In the genomic region with DNA sequence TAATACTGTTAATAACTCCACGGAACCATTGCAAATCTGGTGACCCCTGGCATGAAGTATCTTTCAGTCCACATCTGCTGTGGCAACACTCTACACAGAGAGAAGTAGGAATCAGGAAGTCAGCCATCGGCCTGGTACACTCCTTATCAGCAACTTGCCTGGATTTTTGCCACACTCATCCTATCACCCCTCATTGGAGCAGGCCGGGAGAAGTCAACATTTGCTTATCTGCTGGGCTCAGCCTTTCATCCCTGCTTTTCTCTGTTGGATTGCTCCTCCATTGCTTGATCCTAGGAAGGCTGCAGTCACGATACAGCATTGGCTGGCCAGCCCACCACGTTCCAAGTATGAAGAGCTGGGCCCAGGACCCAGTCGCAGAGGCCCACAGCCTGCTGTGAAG, we compare ENCODE assay signal across 22 mouse cellular contexts. TPM values are rescaled to one million over a fixed set of nuclear protein-coding genes. Genes with fewer than 3 reads are reported as not detected.
DNase-seq lines count a peak whose midpoint lies in the region; ATAC-seq and TF ChIP-seq lines count a peak whose summit lies in the region.
"Had no signal": no experiment of that assay in that cellular context is flagged by ENCODE, and none has a peak within 500 bp of the region (broad histone marks: within the 10 kb centered on the region; RNA-seq: fewer than 3 reads in every experiment).

No protein-coding gene starts in this region.

- no peak overlapping the region for H3K4me3 ChIP-seq in liver, embryonic 14.5 days (ENCODE audit: insufficient read depth in 1 of 2, low read depth in 2 of 2, low read length in 2 of 2)
- no peak overlapping the region for H3K4me3 ChIP-seq in brown adipose tissue, adult 24 weeks (ENCODE audit: insufficient read depth, low read depth, low read length)
- no peak overlapping the region for H3K4me3 ChIP-seq in heart, embryonic 16.5 days (ENCODE audit: low read length)
- H3K4me3 ChIP-seq in hindbrain, embryonic 12.5 days = no peak overlapping the region
- H3K4me3 ChIP-seq: forebrain, embryonic 10.5 days; limb, embryonic 15.5 days; myocyte; stomach, embryonic 15.5 days had no signal

- no peaks in the 10 kb centered on the region for H3K36me3 ChIP-seq in liver, embryonic 14.5 days (replicated peaks; ENCODE audit: control insufficient read depth, insufficient read depth, low read depth)
- H3K36me3 ChIP-seq in heart, embryonic 16.5 days (ENCODE audit: control insufficient read depth, insufficient read depth) = no peaks in the 10 kb centered on the region
- H3K36me3 ChIP-seq in hindbrain, embryonic 12.5 days = no peaks in the 10 kb centered on the region
- H3K36me3 ChIP-seq: forebrain, embryonic 10.5 days; limb, embryonic 15.5 days; stomach, embryonic 15.5 days had no signal

- H3K4me2 ChIP-seq in liver, embryonic 14.5 days (ENCODE audit: low read depth) = no peak overlapping the region
- H3K4me2 ChIP-seq in heart, embryonic 16.5 days (ENCODE audit: low read depth, low read length) = no peak overlapping the region
- H3K4me2 ChIP-seq in hindbrain, embryonic 12.5 days (replicated peaks) = no peak overlapping the region
- H3K4me2 ChIP-seq: limb, embryonic 15.5 days; stomach, embryonic 15.5 days had no signal

- peak in 2 of 3 experiments; percentile 6 to 10 for DNase-seq in liver, embryonic 14.5 days (ENCODE audit: low read depth in 3 of 3, low spot score in 3 of 3)
- no peak for DNase-seq in liver
- DNase-seq in yolk sac, embryonic 10.5 days (ENCODE audit: low spot score) = peak; percentile 9
- DNase-seq in ovary, postnatal 10 days (ENCODE audit: low spot score) = no peak
- DNase-seq: adrenal gland, postnatal 10 days; cerebellum, adult 11 months; cerebellum, postnatal 25 days; forebrain, postnatal 0 days; gastrocnemius, postnatal 36 days; kidney, adult 2 months; kidney, postnatal 14 days; lung, adult 2 months; midbrain, embryonic 14.5 days had no signal

- ATAC-seq in liver, embryonic 14.5 days (ENCODE audit: insufficient read depth) = no peak
- ATAC-seq in heart, embryonic 16.5 days (replicated peaks; ENCODE audit: extremely low read depth, insufficient read depth, low FRiP score) = peak; percentile 58
- no peak for ATAC-seq in hindbrain, embryonic 12.5 days (ENCODE audit: low FRiP score)
- ATAC-seq: activated CD4-positive, CD25-positive, alpha-beta regulatory T cell, adult 4 months; forebrain, postnatal 0 days; hindbrain, postnatal 0 days had no signal

- no peaks in the 10 kb centered on the region for H3K9me3 ChIP-seq in liver, embryonic 14.5 days (ENCODE audit: control insufficient read depth, low read length)
- no peaks in the 10 kb centered on the region for H3K9me3 ChIP-seq in heart, embryonic 16.5 days (replicated peaks; ENCODE audit: control insufficient read depth, low read length)
- H3K9me3 ChIP-seq in hindbrain, embryonic 12.5 days (replicated peaks) = no peaks in the 10 kb centered on the region
- H3K9me3 ChIP-seq: forebrain, embryonic 10.5 days; limb, embryonic 15.5 days; stomach, embryonic 15.5 days had no signal

- no peaks in the 10 kb centered on the region for H3K4me1 ChIP-seq in liver, embryonic 14.5 days (replicated peaks; ENCODE audit: control insufficient read depth in 2 of 2, insufficient read depth in 2 of 2, low read length in 1 of 2)
- H3K4me1 ChIP-seq in brown adipose tissue, adult 24 weeks (ENCODE audit: control insufficient read depth, insufficient read depth, insufficient read length, low read length) = peaks cover 5% of the 10 kb centered on the region; the same call in 1 of the 2 replicates
- peaks cover 22% of the 10 kb centered on the region for H3K4me1 ChIP-seq in heart, embryonic 16.5 days (ENCODE audit: control insufficient read depth, insufficient read depth, low read length)
- 0 out of 2 replicates have a peak, but pooled peaks cover 3% of the 10 kb centered on the region for H3K4me1 ChIP-seq in hindbrain, embryonic 12.5 days

- H3K27ac ChIP-seq in liver, embryonic 14.5 days = no peak overlapping the region
- peak overlapping the region; percentile 2; the same call in 1 of the 2 replicates for H3K27ac ChIP-seq in brown adipose tissue, adult 24 weeks (replicated peaks; ENCODE audit: low read depth, low read length)
- no peak overlapping the region for H3K27ac ChIP-seq in heart, embryonic 16.5 days (ENCODE audit: low read length)
- H3K27ac ChIP-seq in hindbrain, embryonic 12.5 days = no peak overlapping the region
- H3K27ac ChIP-seq: forebrain, embryonic 10.5 days; hindbrain, postnatal 0 days; limb, embryonic 15.5 days; stomach, embryonic 15.5 days had no signal

- TF ChIP-seq CTCF in liver, embryonic 14.5 days (IDR thresholded peaks at IDR 0.05; ENCODE audit: low read depth) = no peak

- no peaks in the 10 kb centered on the region for H3K27me3 ChIP-seq in liver, embryonic 14.5 days (ENCODE audit: control insufficient read depth, insufficient read depth, low read length)
- peaks cover 24% of the 10 kb centered on the region for H3K27me3 ChIP-seq in heart, embryonic 16.5 days (ENCODE audit: control insufficient read depth, insufficient read depth, low read length)
- H3K27me3 ChIP-seq in hindbrain, embryonic 12.5 days = no peaks in the 10 kb centered on the region
- H3K27me3 ChIP-seq: limb, embryonic 15.5 days; stomach, embryonic 15.5 days had no signal

- no peak for TF ChIP-seq EP300 in liver, embryonic 14.5 days (IDR thresholded peaks at IDR 0.05; ENCODE audit: low read depth)

- WGBS in liver, embryonic 14.5 days (ENCODE audit: insufficient replicate concordance) = 28% methylated on average over 6 of the region's 6 CpGs
- WGBS in heart, embryonic 16.5 days = 19% methylated on average over 6 of the region's 6 CpGs
- WGBS in hindbrain, embryonic 12.5 days = 80% methylated on average over 6 of the region's 6 CpGs

- no peak overlapping the region for H3K9ac ChIP-seq in liver, embryonic 14.5 days (replicated peaks)
- no peak overlapping the region; the same call in 1 of the 2 replicates for H3K9ac ChIP-seq in heart, embryonic 16.5 days (ENCODE audit: low read length)
- no peak overlapping the region for H3K9ac ChIP-seq in hindbrain, embryonic 12.5 days
- H3K9ac ChIP-seq: forebrain, postnatal 0 days; limb, embryonic 15.5 days; stomach, embryonic 15.5 days had no signal

RNA-seq across cellular contexts. Expression of a gene that starts 26.9 kb away (rescaled TPM):
- 0.03 and 0.04 TPM in 2 replicates for polyA plus RNA-seq in liver, embryonic 14.5 days (2012; rRNA removed)
- polyA plus RNA-seq in liver, embryonic 14.5 days (2014; fragmentation: Nextera tagmentation; extraction: Ambion mirVana) = 0.14 TPM in 1 of 2 replicates, not detected in the other
- polyA plus RNA-seq in brown adipose tissue, adult 24 weeks (2012; ENCODE audit: insufficient read depth, insufficient read length, missing spikeins) = 1.7 and 3.1 TPM in 2 replicates
- polyA plus RNA-seq in heart, embryonic 16.5 days (2015; fragmentation: Nextera tagmentation; extraction: Ambion mirVana) = 0.67 and 1.2 TPM in 2 replicates
- 0.68 and 0.96 TPM in 2 replicates for polyA plus RNA-seq in hindbrain, embryonic 12.5 days (2016; fragmentation: Nextera tagmentation; extraction: Ambion mirVana)

Comparison
In these comparisons a context has a peak if more than half of its experiments do, and no peak if none do; other contexts are left out.
1. DNase-seq: peak in liver, embryonic 14.5 days (2 of 3) and yolk sac, embryonic 10.5 days (single experiment); none in liver (single experiment) and ovary, postnatal 10 days (single experiment).